Mouse (Mus musculus): Measurements from ENCODE around the gene Anapc15.
"Not testable (repeated sequence)": the region's sequence is repeated elsewhere in the genome, so short reads cannot be mapped to it uniquely, and the experiment has no call there.

The Anapc15 gene

DNA sequence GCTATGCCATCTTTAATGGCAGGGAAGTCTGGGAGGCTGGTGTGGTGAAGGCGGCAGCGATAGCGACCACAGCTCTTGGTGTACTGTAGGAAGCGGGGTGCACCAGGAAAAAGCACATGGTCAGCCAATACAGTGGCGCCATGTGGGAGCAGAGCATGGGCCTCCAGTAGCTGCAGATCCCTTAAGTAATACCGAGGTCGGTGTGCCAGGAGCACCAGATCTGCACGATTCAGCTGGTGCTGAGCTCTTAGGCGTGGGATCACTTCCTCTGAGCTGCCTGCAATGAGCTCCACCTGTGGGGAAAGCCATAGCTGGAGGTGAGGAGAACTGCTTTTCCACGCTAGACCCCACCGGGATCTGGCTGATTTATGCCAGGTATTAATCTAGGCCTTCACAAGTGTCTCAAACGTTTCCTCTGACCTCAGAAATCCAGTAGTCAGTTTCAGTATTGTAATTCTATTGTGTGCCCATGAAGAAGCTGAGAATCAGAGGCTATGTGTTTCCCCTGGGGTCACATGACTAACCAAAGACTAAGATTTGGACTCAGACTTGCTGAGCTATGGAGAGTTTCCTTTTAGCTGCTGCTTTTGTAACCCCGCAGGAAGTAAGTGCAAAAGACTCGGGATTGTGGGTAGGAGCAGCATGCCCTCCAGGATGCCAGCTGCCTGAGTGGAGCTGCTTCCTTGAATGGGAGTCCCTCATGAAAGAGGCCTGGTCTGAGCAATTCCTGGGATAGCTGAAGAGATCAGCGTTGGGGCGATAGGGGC lies 37.0 kb downstream of the Anapc15 start:
- DNase-seq: no peak

DNA sequence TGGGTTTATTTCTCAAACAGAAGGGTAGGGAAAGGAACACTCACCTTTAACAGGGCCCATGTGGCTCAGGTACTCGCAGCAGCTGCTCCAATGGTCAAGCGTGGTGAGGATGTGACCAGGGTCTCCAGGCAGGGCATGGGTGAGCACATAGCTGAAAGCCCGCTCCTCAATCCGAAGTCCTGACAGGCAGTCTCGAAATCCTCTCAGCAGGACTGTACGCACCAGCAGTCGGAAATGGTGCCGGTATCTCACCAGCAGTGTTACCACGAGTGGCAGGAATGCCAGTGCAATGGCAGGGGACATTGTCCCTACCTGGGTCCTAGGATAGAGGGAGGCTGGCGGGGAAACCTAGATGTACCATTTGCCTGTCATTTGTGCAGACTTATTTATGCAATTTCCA lies 38.5 kb downstream of the Anapc15 start:
- no peak for DNase-seq

DNA sequence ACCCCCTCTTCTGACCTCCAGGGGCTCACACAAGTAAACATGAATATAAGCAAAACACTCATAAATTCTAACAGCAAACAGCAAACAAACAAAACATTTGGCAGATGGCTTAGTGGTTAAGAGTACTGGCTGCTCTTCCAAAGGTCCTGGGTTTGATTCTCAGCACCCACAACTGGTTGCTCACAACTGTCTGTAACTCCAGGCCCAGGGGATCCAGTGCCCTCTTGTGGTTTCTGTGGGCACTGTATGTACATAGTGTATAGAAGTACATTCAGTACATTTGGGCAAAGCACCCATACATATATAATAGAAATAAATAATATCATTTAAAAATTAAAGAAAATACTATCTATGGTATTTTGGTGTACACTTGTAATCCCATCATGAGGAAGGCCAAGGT lies 39.3 kb downstream of the Anapc15 start:
- DNase-seq: no peak

- DNase-seq: peak; percentile 98 to 99
These were observed 42.2 kb downstream of the Anapc15 start, which contains the start of gene Lamtor1 for GRCm38 (mm10) chr7:101905561-101906286. Gene Lamtor1, plus strand, starts transcription at chr7:101905904.

- no peak for DNase-seq
These were observed 42.8 kb downstream of the Anapc15 start, which contains the start of gene Tomt for GRCm38 (mm10) chr7:101906287-101906681. Gene Tomt, minus strand, starts transcription at chr7:101906359.

- no peak for DNase-seq
These were observed 43.2 kb downstream of the Anapc15 start for GRCm38 (mm10) chr7:101906696-101907095.

DNA sequence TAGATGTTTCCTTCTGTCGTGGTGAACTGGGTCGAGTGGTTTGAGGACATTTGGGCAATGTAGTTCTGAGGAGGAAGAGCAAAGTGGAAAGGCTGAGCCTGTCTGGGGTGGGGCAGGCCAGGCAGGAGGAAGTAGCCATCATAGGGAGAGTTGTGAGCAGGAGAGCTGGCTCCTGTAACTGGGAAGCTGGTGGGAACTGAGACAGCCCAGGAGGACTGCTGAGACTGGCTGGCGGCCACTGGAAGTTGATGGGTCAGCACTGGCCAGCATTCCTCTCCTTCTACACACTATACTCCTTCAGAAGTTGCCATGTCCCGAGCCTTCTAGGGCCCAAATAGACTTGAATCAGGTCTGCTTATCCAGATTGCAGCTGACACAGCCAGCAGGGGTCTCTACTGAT lies 44.9 kb downstream of the Anapc15 start:
- DNase-seq: no peak

GRCm38 (mm10) chr7:101910138-101910537 lies 46.6 kb downstream of the Anapc15 start:
- DNase-seq: no peak

GRCm38 (mm10) chr7:101911982-101912381 lies 48.5 kb downstream of the Anapc15 start:
- no peak for DNase-seq

DNA sequence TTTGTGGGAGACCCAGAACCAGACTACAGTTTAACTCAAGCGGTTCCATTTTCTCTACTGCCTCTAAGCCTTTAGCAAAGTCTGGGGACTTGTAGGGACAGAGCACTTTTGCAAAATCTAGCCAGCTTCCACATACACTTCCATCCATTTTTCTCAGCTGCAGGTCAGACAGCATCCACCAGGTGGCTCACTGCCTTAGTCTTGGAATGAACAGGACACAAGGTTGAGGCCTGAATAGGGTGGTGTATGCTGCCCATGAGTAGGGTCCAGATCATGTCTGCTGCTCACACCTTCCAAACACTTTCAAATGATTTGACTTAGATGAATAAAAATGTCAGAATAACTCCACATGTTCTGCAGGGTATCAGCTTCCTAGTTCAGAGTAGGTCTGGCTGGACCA lies 54.6 kb downstream of the Anapc15 start:
- no peak for DNase-seq

- DNase-seq: not testable (repeated sequence)
These were observed 62.4 kb downstream of the Anapc15 start for GRCm38 (mm10) chr7:101925892-101926291.

DNA sequence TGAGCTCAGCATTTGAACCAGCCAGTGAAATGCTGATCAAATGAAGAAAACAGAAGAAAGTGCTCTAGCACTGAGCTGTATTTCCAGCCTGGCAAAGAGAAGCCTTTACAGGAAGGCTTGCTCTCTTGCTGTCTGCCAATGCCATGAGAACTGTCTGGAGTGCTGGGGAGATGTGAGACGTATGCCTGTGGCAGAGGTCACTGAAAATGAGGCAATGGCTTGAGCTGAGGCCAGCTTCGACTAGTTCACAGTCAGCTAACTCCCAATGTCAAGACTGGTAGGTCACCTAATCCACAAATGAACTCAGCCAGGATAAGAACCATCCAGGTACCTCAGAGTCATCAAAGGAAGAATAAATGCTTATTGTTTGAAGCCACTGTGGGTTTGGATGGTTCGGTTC lies 64.6 kb downstream of the Anapc15 start:
- DNase-seq: no peak

GRCm38 (mm10) chr7:101932551-101932950 lies 69.0 kb downstream of the Anapc15 start:
- DNase-seq: no peak

GRCm38 (mm10) chr7:101933300-101933699 lies 69.8 kb downstream of the Anapc15 start:
- DNase-seq: no peak

DNA sequence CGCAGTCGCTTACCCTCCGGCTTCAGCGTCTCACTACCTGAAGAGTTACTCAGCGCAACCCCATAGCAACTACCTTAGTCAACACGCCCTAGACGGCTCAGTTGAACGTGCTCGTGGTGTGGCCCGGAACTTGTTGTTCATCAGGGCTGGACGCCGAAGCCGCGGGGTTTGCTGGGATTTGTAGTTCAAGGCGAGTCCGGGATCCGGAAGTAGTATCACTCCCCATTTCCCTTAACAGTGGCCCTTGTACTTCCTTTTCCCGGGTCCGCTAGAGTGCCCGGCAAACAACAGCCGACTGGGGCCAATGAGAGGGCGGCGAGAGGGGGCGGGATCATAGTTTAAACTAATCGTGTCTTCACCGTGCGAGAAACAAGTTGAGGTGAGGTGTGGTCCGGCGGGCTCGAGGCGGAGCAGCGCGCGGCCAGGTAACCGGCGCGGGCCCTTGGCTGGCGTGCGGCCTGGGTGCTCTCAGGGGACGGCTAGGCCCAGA lies 70.3 kb downstream of the Anapc15 start, which contains the start of the genes Lrrc51 and Numa1:
Lrrc51 (minus strand) TSS at position 145 of the 490 bp plus-strand sequence.
Numa1 (plus strand) TSS at position 361 of the 490 bp plus-strand sequence.
- DNase-seq: peak; percentile 96 to 98

GRCm38 (mm10) chr7:101935957-101936356 lies 72.4 kb downstream of the Anapc15 start:
- DNase-seq: no peak

DNA sequence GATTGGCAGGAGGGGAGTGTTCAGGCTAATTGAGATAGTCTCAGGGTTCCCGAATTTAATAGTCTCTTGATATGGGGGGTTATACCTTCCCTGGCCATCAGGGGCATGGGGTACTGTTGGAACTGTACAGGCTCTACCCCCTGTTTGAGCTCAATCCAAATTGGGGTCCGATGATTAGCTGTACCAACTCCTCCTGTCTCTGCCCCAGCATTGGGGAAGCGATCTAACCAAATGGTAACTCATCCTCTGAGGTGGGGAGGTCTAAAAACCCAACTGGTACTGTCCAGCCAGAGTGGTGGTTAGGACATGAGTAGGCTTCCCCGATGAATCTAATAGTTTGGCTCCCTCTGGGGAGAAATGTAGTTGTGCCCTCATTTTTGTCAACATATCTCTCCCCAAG lies 73.5 kb downstream of the Anapc15 start:
- no peak for DNase-seq

DNA sequence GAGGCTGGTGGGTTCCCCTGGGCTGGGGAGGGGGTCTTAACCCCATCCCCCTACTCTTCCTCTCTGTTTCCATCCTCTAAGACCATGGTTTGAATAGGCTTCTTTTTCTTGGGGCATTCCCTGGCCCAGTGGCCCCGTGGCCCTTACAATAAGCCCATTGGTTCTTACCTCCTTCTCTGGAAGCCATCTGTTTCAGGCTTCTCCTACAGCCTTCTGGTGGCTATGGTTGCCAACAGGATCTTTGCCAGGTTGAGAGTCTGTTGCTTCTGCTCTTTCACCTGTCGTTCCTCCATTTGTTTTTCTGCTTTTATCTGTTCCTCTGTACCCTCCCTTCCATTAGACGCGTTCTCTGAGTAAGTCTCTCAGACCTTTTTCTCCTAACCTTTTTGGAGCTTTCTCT lies 74.1 kb downstream of the Anapc15 start:
- no peak for DNase-seq

- DNase-seq: no peak
These were observed 74.8 kb downstream of the Anapc15 start for GRCm38 (mm10) chr7:101938348-101938747.

GRCm38 (mm10) chr7:101939758-101940157 lies 76.2 kb downstream of the Anapc15 start:
- DNase-seq: no peak

DNA sequence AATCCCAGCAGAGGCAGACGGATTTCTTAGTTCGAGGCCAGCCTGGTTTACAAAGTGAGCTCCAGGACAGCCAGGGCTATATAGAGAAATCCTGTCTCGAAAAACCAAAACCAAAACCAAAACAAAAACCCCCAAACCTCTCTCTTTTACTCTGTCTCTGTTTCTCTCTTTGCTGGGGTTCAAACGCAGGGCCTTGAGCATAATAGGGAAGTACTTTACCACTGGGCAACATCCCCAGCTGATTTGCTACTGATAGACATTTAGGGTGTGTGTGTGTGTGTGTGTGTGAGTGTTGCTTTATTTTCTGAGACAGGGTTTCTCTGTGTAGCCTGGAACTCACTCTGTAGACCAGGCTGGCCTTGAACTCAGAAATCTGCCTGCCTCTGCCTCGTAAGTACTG lies 85.5 kb downstream of the Anapc15 start:
- not testable (repeated sequence) for DNase-seq

Measured in thymus, adult 18-20 months (tissue).